Mouse (Mus musculus): ENCODE measurements around the gene Scn3a.
"Not testable (repeated sequence)": the region's sequence is repeated elsewhere in the genome, so short reads cannot be mapped to it uniquely, and the experiment has no call there.

The Scn3a gene

GRCm38 (mm10) chr2:65490450-65490849 lies 77.0 kb downstream of the Scn3a start:
- no peak for DNase-seq (ENCODE audit: inconsistent ontology term)

GRCm38 (mm10) chr2:65483434-65483833 lies 84.0 kb downstream of the Scn3a start:
- DNase-seq (ENCODE audit: inconsistent ontology term): no peak

DNA sequence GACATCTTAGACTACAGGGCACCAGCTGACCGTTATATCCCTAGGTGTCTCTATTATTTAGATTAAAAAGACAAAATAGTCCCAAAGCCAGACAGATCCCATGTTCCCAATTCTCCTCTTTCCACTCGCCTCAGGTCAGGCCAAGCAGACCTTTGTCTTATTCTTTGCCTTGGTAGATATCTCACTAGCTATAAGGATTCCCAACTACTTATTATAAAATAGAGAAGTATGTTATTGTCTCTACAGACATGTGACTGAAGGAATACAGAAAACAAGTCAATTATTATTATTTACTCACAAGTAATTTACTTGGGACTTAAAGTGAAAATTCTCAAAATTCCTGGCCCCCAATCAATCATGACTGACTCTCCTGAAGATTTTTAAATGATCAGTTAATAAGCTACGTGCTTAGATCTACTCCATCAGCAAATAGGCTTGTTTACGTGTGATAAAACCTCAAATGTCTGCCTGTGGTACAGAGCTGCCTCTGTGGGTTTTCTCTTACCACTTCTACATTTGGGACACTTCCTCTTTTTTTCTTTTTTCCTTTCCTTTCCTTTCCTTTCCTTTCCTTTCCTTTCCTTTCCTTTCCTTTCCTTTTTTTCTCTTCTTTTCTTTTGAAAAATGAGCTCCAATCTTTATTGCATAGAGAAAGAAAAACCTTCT lies 86.3 kb downstream of the Scn3a start:
- DNase-seq (ENCODE audit: inconsistent ontology term): no peak

DNA sequence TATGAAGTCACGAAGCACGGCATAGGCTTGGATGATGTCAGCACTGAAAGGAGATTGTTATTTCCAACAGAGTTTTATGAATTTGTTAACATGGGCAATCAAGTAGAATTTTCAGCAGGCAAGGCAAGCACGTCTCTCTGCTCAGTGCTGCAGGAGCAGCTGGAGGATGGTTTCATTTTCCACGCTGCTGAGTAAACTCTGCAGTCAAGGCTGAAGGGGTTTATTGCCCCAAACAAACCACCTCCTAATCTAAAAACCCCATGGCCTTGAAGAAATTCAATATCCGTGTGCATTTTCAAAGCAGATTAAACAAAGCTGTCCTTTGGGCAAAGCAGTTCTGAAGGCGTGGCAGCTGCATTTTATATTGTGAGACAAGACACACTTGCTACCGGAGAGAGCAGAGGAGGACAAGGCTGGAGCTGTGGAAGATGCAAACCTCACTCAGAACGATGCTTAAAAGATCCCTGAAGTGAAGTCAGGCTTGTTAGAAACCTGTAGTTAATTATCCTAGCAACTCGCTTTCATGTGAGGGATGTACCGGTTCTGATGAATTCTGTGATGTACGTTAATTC lies 96.0 kb downstream of the Scn3a start:
- DNase-seq (ENCODE audit: inconsistent ontology term): peak; percentile 12

- DNase-seq (ENCODE audit: inconsistent ontology term): no peak
These were observed 101.7 kb downstream of the Scn3a start for GRCm38 (mm10) chr2:65465694-65466093.

DNA sequence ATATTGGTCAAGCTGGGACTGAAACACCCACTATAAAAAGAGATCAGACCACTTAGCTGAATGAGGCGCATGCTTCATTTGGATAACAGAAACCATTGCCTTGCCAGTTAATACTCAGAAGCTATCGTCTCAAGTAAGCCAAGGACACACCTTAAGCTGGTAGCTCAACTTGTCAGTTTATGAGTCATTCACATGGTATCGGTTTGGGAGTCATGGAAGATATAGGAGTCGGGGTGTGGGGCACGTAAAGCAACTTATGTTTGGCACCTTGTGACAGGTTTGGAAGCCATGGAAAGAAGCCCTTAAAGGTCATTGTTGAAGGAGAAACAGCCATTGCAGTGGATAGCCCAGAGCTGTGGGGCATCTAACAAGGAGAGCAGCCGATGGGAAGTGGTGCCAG lies 113.7 kb downstream of the Scn3a start:
- no peak for DNase-seq (ENCODE audit: inconsistent ontology term)

- not testable (repeated sequence) for DNase-seq (ENCODE audit: inconsistent ontology term)
These were observed 115.9 kb downstream of the Scn3a start for GRCm38 (mm10) chr2:65451401-65452078.

DNA sequence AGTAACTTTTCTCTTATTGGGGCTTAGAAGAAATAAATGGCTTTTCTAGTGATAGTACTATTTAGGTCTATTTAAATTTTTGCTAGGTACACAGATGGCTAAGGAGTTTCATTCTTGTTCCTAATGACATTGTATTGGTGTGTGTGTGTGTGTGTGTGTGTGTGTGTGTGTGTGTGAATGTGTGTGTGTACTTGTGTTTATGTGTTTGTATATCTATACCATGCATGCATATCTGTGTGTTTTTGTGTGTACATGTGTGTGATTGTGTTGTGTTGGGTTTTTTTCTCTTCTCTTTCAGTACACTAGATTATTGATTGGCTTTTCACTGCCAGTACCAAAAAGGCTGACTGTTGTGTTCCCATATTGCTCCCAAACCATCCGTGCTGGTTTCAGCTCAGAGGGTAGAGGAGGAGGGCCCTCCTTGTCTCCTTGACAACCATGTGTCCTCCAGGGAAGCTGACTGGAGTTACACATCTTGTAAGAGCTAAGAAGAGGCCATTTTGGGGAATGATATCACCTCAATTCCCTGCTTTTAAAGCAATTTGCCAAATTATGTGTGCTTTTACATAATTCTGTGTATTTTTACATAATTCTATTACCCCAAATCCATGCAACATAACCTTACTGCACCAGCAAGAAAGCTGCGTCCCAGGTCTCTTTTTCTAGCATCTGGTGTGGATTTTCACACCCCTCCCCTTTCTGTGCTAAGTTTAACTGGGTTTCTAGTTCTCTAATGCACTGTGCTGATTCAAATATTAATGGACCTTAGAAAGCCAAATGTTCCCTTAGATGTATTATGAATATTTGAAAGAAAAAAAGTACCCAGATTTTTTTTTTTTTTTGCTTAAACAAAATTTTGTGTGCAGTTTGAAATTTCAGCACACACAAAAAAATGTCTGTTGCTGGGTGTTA lies 116.7 kb downstream of the Scn3a start:
- DNase-seq (ENCODE audit: inconsistent ontology term): no peak

DNA sequence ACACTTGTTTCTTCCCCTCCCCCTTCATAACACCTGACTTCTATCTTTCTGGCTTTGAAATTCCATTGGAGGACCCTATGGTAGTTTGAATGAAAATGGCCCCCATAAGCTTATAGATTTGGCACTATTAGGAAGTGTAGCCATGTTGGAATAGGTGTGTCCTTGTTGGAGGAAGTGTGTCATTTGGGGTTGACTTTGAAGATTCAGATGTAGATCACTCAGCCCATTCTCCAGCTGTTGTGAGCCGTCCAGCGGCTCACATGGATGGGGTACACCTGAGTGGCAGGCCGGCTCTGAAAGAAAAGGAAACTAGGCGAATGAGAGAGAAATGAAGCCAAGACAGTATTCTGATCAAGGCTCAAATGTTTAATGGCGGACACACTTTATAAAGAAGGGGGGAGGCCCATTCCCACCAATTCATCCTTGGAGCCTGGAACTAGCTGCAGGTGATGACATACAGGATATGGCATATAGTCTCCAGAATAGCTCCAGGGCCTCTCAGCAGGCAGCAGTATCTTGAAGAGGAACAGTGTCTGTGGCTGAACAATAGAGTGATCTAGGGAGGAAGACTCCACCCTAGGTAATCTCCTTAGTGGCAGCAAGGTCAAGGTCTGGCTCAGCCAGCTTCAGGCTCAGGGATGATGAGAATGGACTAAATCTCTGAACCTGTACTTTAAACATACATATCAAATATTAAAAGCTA lies 118.2 kb downstream of the Scn3a start:
- no peak for DNase-seq (ENCODE audit: inconsistent ontology term)

DNA sequence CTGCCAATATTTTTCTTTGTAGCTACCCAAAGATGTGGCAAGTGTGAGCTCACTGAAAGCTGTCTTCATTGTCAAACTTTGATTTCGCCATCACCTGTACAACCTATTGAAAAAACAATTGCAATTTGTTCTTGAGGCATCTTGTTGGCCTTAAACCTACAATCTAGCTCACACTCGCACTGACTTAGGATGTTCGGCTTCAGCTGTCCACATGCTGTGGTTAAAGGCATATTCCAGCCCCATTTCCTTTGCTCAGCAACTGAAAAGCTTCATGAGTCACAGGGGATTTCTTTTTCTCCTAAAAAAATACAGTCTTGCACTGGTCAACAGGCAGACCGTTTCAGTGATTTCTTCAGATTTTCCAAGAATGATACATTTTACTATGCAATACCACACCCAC lies 124.3 kb downstream of the Scn3a start:
- no peak for DNase-seq (ENCODE audit: inconsistent ontology term)

DNA sequence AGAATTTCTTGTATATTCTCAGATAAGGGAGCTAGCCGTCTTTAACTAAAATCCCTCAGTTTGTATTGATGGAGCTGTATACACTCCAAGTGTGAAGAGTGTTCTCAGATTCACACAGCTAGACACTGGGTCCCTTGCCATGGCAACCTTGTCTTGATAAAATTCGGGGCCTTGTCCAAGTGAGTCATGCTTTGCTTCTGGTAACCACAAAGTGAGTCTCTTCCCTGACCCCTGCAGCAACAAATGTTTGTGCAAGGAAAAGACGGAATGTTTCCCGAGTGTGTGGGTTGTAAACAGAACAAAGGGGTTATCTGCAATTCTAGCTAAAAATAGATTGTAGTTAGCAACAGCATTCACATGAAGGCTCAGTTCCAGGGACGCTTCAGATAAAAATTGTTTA lies 125.9 kb downstream of the Scn3a start:
- DNase-seq (ENCODE audit: inconsistent ontology term): peak; percentile 88

GRCm38 (mm10) chr2:65441110-65441509 lies 126.3 kb downstream of the Scn3a start:
- peak; percentile 33 for DNase-seq (ENCODE audit: inconsistent ontology term)

GRCm38 (mm10) chr2:65436917-65437316 lies 130.5 kb downstream of the Scn3a start:
- no peak for DNase-seq (ENCODE audit: inconsistent ontology term)

DNA sequence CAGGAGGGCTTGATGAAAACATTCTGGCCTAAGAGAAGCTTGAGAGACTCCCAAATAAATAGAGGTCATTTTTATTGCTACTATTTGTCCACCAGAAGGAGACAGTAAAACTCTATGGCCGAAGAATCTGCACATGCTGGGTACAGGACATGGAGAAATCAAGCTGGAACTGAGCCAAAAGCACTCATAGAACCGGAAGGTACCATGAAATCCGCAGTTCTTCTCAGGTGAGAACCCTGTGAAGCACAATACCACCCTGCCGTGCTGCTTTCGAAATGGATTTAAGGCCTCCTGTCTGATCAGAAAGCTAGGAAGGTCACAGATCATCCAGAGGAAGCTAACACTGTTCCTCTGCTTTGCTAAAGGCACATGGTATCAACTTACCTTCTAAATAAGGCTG lies 143.9 kb downstream of the Scn3a start:
- DNase-seq (ENCODE audit: inconsistent ontology term): no peak

DNA sequence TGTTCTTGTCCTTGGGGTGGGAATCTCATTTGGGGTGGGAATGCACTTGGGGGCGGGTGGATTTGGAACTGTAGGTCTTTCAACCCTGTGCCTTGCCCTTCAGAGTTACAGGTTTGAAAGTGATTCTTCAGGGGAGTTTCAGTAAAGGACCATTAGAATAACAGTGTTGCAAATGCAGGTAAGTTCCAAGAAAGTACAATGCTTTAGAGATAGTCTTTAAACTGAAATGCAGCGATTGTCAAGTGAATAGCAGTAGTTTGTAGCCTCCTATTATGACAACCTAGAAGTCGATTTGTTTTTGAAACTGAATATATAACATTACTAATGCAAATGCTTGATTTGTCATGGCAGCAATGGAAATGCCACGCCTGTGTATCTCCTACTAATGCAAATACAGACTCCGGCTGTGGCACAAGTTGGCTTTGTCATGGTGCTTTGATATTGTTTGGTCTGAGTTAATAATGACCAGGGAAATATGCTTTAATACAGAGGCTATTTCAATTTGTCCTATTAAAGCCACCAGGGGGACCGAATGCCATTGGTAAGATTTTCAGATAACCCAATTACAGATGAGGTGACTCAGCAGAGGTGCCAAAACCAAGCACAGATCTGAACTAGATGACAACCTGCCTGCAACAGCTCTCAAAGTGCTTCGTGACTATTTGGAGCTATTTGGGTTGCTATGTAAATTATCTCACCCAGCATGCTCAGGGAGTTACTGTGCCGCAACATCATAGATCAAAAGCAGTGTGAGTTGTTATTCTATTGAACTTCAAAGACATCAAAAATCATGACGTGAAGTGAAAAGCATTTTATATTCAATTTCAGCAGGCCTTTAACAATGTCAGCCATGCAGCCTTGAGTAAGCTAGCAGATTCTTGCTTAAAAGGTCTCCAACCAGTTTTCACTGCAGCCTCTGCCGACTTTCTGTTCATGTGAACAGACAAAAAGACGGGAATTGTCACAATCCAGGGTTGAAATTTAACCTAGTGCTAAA lies 145.9 kb downstream of the Scn3a start:
- no peak for DNase-seq (ENCODE audit: inconsistent ontology term)

- DNase-seq (ENCODE audit: inconsistent ontology term): no peak
These were observed 148.8 kb downstream of the Scn3a start for GRCm38 (mm10) chr2:65418608-65419007.

DNA sequence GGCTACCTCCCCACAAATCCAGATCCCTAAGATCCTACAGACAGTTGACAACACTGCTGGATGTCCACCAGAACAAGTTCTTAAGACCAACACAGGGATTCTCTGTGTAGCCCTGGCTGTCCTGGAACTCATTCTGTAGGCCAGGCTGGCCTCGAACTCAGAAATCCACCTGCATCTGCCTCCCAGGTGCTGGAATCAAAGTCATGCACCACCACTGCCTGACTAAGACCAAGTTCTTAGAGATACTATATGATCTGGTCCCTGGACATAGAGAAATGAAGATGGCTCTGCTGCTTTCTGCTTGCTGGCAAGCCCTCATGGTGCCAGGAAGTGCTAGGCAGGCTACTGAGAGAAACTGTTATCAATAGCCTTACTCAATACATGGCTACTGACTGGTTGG lies 150.9 kb downstream of the Scn3a start:
- no peak for DNase-seq (ENCODE audit: inconsistent ontology term)

DNA sequence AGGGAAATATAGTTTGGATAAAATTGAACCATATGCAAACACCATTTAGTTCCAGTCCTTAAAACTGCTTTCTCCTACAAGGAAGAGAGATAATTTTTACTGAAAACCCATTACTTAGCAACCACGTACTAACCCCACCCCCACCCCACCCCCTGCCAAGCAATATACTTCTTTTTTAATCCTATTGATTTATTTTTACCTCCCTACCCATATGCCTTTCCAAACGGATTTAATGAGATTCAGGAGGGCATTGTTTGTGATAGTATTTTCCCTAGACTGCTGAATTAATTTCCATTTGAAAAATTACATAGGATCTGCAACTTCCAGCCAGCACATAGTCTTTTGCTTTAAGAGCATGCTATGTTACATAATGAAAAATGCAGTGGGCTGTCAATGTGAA lies 152.1 kb downstream of the Scn3a start:
- DNase-seq (ENCODE audit: inconsistent ontology term): no peak

GRCm38 (mm10) chr2:65414806-65415281 lies 152.6 kb downstream of the Scn3a start:
- peak; percentile 26 for DNase-seq (ENCODE audit: inconsistent ontology term)

DNA sequence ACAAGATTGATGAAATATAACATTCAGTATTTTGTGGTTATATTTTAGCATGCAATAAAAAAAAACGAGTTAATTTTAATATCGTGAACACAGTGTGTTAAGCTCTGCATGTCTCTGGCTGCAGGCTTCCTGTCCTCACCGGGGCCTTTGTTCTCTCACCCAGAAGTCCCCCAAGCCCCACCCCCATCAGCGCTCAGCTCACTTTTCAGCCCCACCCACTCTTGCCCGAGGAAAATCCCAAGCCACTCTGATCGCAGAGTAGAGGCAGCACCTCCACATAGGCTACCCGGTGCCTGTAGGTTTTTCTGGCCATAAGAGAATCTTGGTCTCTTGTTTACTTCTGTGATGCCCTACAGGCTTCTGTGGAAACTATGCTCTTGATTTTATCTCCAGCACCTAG lies 153.2 kb downstream of the Scn3a start:
- DNase-seq (ENCODE audit: inconsistent ontology term): peak; percentile 58
